Mouse (Mus musculus) neural tube, embryonic 11.5 days (tissue): Measurements from ENCODE around the gene St6galnac5. TPM values are rescaled to one million over a fixed set of nuclear protein-coding genes. Genes with fewer than 3 reads are reported as not detected.

ENCODE experiments used
- ATAC-seq: fragments of 200-750 bp; cut with Nextera tagmentation; 2 replicates; pipeline ENCODE4 v1.8.0; 2017; ENCODE audit warnings: moderate number of reproducible peaks, mild to moderate bottlenecking, moderate TSS enrichment, moderate library complexity; ENCODE audit not compliant: insufficient read depth, low FRiP score, low TSS enrichment
- DNase-seq: peaks from one replicate; pipeline ENCODE4 v3.0.0-alpha.2; 2015; ENCODE audit warnings: low spot score
- H3K27ac ChIP-seq: fragments of 300-500 bp; sonication (generic); 2 replicates; pipeline ENCODE4 v1.5.1; 2014; ENCODE audit warnings: low read depth, mild to moderate bottlenecking, low read length
- H3K27me3 ChIP-seq: fragments of 300-500 bp; sonication (generic); 2 replicates; pipeline ENCODE4 v1.6.1; 2014; ENCODE audit warnings: mild to moderate bottlenecking, low read length, mixed read lengths; ENCODE audit not compliant: control insufficient read depth, insufficient read depth
- H3K36me3 ChIP-seq: fragments of 300-500 bp; sonication (generic); 2 replicates; pipeline ENCODE4 v1.6.1; 2014; ENCODE audit warnings: mild to moderate bottlenecking, low read length, moderate library complexity, mixed read lengths; ENCODE audit not compliant: control insufficient read depth, insufficient read depth
- H3K4me1 ChIP-seq: fragments of 300-500 bp; sonication (generic); 2 replicates; pipeline ENCODE4 v1.6.1; 2014; ENCODE audit warnings: low read length, mixed read lengths; ENCODE audit not compliant: control insufficient read depth, insufficient read depth
- H3K4me2 ChIP-seq: fragments of 300-500 bp; sonication (generic); 2 replicates; pipeline ENCODE4 v1.6.1; 2014; ENCODE audit warnings: low read depth, mild to moderate bottlenecking, moderate library complexity
- H3K4me3 ChIP-seq: fragments of 300-500 bp; sonication (generic); 2 replicates; pipeline ENCODE4 v1.5.1; 2014; ENCODE audit warnings: low read depth, low read length
- H3K9ac ChIP-seq: fragments of 300-500 bp; sonication (generic); 2 replicates; pipeline ENCODE4 v1.6.1; 2014; ENCODE audit warnings: mild to moderate bottlenecking, low read length
- H3K9me3 ChIP-seq: fragments of 300-500 bp; sonication (generic); 2 replicates; pipeline ENCODE4 v1.6.1; 2016; ENCODE audit warnings: low read length; ENCODE audit not compliant: control insufficient read depth
- WGBS: fragments of 180-500 bp; shearing (Covaris S2); extraction: QIAGEN DNeasy Blood & Tissue Kit; methylation state at CpG from one replicate; pipeline ENCODE4 v1.1.7; 2014; 5-methylcytosine and 5-hydroxymethylcytosine counted together
- polyA plus RNA-seq: library from polyadenylated mRNA; unstranded; fragments of >200 nt; fragmentation: Nextera tagmentation; extraction: Ambion mirVana; gene quantifications from 2 replicates; pipeline ENCODE4 v1.2.1, GENCODE M21; 2014

Gene St6galnac5
- polyA plus RNA-seq, 1 experiment from 2014 or later = 6.7 TPM

GRCm38 (mm10) chr3:152956771-152957170 lies 25.3 kb downstream of the St6galnac5 start:
- H3K9ac ChIP-seq = no peak overlapping the region
- no peak overlapping the region for H3K4me2 ChIP-seq
- H3K27ac ChIP-seq = no peak overlapping the region
- no peak overlapping the region for H3K4me3 ChIP-seq
- no peaks in the 10 kb centered on the region for H3K9me3 ChIP-seq
- ATAC-seq (no peak), DNase-seq (no peak)
- no peaks in the 10 kb centered on the region for H3K4me1 ChIP-seq
- no peaks in the 10 kb centered on the region for H3K27me3 ChIP-seq
- no peaks in the 10 kb centered on the region for H3K36me3 ChIP-seq
- 88% methylated on average over 4 of the region's 4 CpGs for WGBS

GRCm38 (mm10) chr3:152956038-152956437 lies 26.0 kb downstream of the St6galnac5 start:
- Histone ChIP-seq H3K4me2 (no peak overlapping the region), H3K4me1 (no peaks in the 10 kb centered on the region), H3K9me3 (no peaks in the 10 kb centered on the region), H3K9ac (no peak overlapping the region), H3K27ac (no peak overlapping the region), H3K4me3 (no peak overlapping the region), H3K36me3 (no peaks in the 10 kb centered on the region), H3K27me3 (no peaks in the 10 kb centered on the region)
- DNase-seq = no peak
- ATAC-seq = no peak
- 79% methylated on average over 5 of the region's 5 CpGs for WGBS

DNA sequence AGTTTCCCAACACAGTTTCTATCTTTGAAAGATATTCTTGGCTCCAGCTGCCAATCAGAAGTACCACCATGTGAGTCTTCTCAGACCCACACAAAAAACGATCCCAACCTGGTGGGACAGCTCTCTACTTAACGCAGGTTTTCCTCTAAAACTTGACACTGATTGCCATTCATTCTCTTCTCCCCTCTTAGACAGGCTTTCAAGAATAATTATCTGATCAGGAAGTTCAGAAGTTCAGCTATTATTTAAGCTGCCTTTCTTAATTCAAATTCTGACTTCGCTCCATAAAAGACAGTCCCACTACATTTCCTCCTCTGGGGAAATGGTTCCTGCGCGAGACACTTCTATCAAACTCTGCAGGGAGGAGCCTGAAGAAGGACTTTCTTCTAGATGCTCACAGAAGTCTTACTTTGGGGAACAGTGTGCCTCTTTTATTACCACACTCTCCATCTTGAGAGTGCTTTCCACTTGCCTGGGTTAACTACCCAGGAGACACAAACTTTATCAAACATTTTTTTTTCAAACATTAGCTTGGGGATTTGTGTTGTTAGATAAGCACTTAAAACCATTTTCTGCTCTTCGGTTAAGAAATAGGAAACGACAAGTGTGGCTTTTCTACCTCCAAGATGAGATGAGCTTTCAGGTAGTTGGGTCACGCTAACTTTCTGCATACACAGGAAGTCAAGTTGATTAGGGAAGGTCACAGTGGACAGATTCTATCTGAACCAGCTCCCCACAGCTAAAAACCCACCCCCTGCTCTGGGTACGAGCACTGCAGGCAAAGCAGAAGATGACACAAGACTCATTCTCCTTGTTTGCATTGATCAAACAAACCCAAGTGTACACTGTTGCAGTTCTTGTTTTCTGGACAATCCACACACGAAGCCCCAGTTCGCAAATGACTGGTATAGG lies 30.2 kb downstream of the St6galnac5 start:
- H3K4me1 ChIP-seq = no peaks in the 10 kb centered on the region
- WGBS = 82% methylated on average over 11 of the region's 11 CpGs
- H3K4me2 ChIP-seq = no peak overlapping the region
- H3K9ac ChIP-seq = no peak overlapping the region
- no peak overlapping the region for H3K4me3 ChIP-seq
- DNase-seq = no peak
- H3K27me3 ChIP-seq = no peaks in the 10 kb centered on the region
- H3K27ac ChIP-seq = no peak overlapping the region
- ATAC-seq = no peak
- H3K9me3 ChIP-seq = no peaks in the 10 kb centered on the region
- H3K36me3 ChIP-seq = no peaks in the 10 kb centered on the region

DNA sequence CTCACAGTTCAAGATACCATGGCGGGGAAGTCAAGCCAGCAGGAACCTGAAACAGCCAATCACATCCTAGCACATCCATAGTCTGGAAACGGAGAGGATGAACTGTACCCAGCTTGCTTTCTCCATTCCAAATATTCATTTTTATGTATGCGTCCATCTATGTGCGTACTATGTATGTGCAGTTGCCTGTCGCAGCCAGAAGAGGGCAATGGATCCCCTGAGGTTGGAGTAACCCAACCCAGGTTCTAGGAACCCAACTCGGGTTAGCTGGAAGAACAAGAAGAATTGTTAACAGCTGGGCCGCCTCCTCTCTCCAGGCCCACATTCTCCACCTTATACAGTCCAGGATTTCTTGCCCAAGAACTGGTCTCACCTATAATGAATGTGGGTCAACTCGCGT lies 31.1 kb downstream of the St6galnac5 start:
- DNase-seq (no peak), ATAC-seq (no peak)
- Histone ChIP-seq H3K9ac (no peak overlapping the region), H3K27ac (no peak overlapping the region), H3K4me1 (no peaks in the 10 kb centered on the region), H3K36me3 (no peaks in the 10 kb centered on the region), H3K27me3 (no peaks in the 10 kb centered on the region), H3K4me2 (no peak overlapping the region), H3K9me3 (no peaks in the 10 kb centered on the region), H3K4me3 (no peak overlapping the region)
- WGBS = 93% methylated on average over 9 of the region's 9 CpGs

DNA sequence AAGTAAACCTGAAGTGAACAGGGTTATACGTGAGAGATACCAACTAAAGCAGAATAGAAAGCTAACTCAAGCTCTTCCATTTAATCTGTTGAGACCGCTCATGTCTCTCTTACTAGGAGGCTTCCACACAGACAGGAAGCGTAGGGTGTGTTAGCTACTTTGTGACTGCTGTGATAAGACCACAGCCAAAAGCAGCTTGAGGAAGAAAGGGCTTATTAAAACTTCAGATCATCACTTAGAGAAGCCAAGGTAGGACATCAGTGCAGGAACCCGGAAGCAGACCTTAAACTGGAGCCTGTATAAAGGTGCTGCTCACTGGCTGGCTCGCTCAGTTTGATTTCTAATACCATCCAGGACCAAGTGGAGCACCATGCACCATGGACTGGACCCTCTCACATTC lies 31.7 kb downstream of the St6galnac5 start:
- ATAC-seq (no peak), DNase-seq (no peak)
- Histone ChIP-seq H3K4me2 (no peak overlapping the region), H3K36me3 (no peaks in the 10 kb centered on the region), H3K9ac (no peak overlapping the region), H3K4me1 (no peaks in the 10 kb centered on the region), H3K4me3 (no peak overlapping the region), H3K27me3 (no peaks in the 10 kb centered on the region), H3K9me3 (no peaks in the 10 kb centered on the region), H3K27ac (no peak overlapping the region)
- 93% methylated on average over 5 of the region's 5 CpGs for WGBS

DNA sequence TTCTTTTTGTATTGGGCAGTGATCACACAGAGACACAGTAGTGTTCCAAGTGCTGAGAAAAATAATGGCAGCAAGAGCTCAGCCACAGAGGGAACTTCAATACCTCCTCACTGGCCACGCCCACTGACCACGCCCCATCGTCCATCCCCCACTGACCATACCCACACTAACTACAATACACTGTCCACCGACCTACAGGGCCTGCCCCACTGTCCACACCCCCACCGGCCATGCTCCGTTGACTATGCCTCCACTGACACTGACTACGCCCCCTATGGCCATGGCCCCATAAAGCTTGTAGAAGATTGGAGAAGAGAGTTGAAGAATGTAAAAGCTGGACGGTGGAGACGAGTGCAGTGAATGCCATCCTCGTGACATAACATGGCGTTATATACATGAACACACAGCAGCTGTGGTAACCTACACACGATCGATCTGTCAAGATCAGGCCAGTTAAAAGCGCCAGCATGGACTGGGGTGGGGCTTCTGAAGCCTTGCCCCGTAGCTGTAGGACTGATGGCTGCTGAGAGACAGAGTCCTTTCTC lies 32.7 kb downstream of the St6galnac5 start:
- 88% methylated on average over 15 of the region's 15 CpGs for WGBS
- Histone ChIP-seq H3K9ac (no peak overlapping the region), H3K4me3 (no peak overlapping the region), H3K27me3 (no peaks in the 10 kb centered on the region), H3K4me1 (no peaks in the 10 kb centered on the region), H3K36me3 (no peaks in the 10 kb centered on the region), H3K9me3 (no peaks in the 10 kb centered on the region), H3K27ac (no peak overlapping the region), H3K4me2 (no peak overlapping the region)
- DNase-seq = no peak
- no peak for ATAC-seq

DNA sequence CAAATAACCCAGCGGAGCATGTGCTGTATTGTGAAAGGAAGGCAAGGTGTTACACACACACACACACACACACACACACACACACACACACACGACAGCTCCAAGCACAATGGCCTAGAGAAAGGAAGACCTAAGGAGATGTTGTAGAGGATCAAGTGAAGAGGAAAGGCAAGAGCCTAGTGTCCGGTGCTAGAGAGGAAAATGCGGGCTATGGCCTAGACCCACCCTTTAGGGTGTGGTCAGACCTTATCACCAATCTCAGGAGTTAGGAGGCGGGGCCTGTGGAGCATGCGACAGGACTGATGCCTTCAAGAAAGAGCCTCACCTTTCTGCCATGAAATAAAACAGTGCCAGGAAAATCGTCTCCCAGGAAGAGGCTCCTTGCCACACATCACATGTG lies 33.5 kb downstream of the St6galnac5 start:
- Histone ChIP-seq H3K36me3 (no peaks in the 10 kb centered on the region), H3K9me3 (no peaks in the 10 kb centered on the region), H3K4me2 (no peak overlapping the region), H3K9ac (no peak overlapping the region), H3K4me3 (no peak overlapping the region), H3K27me3 (no peaks in the 10 kb centered on the region), H3K4me1 (no peaks in the 10 kb centered on the region), H3K27ac (no peak overlapping the region)
- DNase-seq = no peak
- ATAC-seq = no peak
- 92% methylated on average over 7 of the region's 7 CpGs for WGBS

GRCm38 (mm10) chr3:152947031-152947640 lies 34.9 kb downstream of the St6galnac5 start:
- H3K4me3 ChIP-seq = no peak overlapping the region
- DNase-seq (no peak), ATAC-seq (no peak)
- H3K36me3 ChIP-seq = no peaks in the 10 kb centered on the region
- H3K27ac ChIP-seq = no peak overlapping the region
- no peaks in the 10 kb centered on the region for H3K27me3 ChIP-seq
- no peaks in the 10 kb centered on the region for H3K9me3 ChIP-seq
- no peaks in the 10 kb centered on the region for H3K4me1 ChIP-seq
- WGBS = 84% methylated on average over 11 of the region's 11 CpGs
- no peak overlapping the region for H3K4me2 ChIP-seq
- no peak overlapping the region for H3K9ac ChIP-seq

- no peaks in the 10 kb centered on the region for H3K4me1 ChIP-seq
- H3K9me3 ChIP-seq = no peaks in the 10 kb centered on the region
- no peaks in the 10 kb centered on the region for H3K36me3 ChIP-seq
- DNase-seq (no peak), ATAC-seq (no peak)
- H3K9ac ChIP-seq = no peak overlapping the region
- no peak overlapping the region for H3K4me2 ChIP-seq
- 90% methylated on average over 3 of the region's 3 CpGs for WGBS
- H3K27me3 ChIP-seq = no peaks in the 10 kb centered on the region
- H3K4me3 ChIP-seq = no peak overlapping the region
- H3K27ac ChIP-seq = no peak overlapping the region
Observed at GRCm38 (mm10) chr3:152944766-152945165, 37.3 kb downstream of the St6galnac5 start.
